Mouse (Mus musculus): ENCODE data around the gene Tmem45a.

DNA sequence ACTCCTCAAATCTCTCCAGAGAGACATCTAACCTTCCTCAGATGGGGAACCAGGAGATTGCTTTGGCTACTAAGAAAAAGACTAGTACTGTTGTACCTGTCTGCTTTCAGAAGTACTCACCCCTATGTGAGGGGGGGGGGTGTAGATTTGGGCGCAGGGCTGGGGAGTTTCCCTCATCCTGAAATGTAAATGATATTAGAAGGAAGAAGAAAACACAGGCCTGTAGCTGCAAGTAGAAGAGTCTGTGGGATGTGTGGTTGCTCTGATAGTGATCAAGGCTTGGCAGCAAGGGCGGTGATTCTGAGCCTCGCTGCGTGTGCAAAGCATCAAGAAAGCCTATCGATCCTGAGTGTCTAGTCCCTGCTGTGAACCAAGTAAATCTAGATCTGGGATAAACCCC lies 43.0 kb downstream of the Tmem45a start:
- no peak for TF ChIP-seq POLR2A (IDR thresholded peaks at IDR 0.05; ENCODE audit: borderline replicate concordance, insufficient read depth, low read length)
- no peak for TF ChIP-seq CTCF (IDR thresholded peaks at IDR 0.05; ENCODE audit: borderline replicate concordance, insufficient read depth, low read depth, low read length)
